Mouse (Mus musculus): Measurements from ENCODE around the gene Cabp2. TPM values are rescaled to one million over a fixed set of nuclear protein-coding genes. Genes with fewer than 3 reads are reported as not detected.

Cabp2 gene
- polyA plus RNA-seq, 1 experiment from 2014 or later = not detected

DNA sequence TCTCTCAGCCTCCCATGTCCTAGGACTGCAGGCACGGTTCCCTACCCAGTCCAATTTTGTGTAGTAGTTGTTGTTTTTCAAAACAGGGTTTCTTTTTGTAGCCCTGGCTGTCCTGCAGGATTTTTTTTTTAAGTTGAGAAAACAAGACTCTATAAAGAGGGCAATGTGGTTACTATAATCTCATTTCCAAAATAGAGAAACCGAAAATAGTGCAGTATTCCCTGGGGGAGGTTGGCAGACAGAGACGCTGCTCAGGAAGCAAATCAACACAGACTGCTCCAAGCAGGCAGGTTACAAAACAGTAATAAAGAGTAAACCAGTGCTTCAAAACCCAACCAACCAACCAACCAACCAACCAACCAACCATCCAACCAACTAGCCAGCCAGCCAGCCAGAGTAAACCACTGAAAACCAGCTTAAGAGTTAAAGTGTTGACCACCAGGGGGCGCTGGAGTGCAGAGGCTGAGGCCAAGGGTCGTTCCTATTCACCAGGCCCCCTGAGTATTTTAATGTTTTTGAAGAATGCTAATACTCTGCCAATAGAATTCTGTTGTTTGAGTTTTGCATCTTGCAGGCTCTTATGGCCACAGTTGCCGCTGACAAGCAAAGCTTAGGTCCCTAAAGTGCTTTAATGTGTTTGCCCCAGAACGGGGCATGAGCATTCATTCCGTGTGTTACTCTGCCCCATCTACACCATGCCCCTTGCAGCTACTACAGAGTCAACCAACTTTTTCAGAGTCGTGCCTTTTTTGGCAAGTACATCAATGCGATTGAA lies 29.4 kb upstream of the Cabp2 start:
- no peak overlapping the region for H3K9ac ChIP-seq (ENCODE audit: low read depth, low read length)
- ATAC-seq (replicated peaks; ENCODE audit: insufficient number of reproducible peaks, low FRiP score, low TSS enrichment) = no peak
- no peak overlapping the region for H3K4me3 ChIP-seq (ENCODE audit: low read depth, low read length)
- no peaks in the 10 kb centered on the region for H3K9me3 ChIP-seq (replicated peaks; ENCODE audit: control insufficient read depth, low read length)
- H3K27me3 ChIP-seq (ENCODE audit: control insufficient read depth, insufficient read depth, low read length) = no peaks in the 10 kb centered on the region
- no peak overlapping the region for H3K4me2 ChIP-seq
- peaks cover 11% of the 10 kb centered on the region; the same call in 1 of the 2 replicates for H3K4me1 ChIP-seq (ENCODE audit: control insufficient read depth, insufficient read depth, low read length)
- 51% methylated on average over 10 of the region's 10 CpGs for WGBS (ENCODE audit: insufficient replicate concordance)
- H3K36me3 ChIP-seq (ENCODE audit: control insufficient read depth, insufficient read depth, low read length) = no peaks in the 10 kb centered on the region
- no peak overlapping the region for H3K27ac ChIP-seq (ENCODE audit: low read depth, low read length)

- H3K27me3 ChIP-seq (ENCODE audit: control insufficient read depth, insufficient read depth, low read length) = no peaks in the 10 kb centered on the region
- no peaks in the 10 kb centered on the region for H3K36me3 ChIP-seq (ENCODE audit: control insufficient read depth, insufficient read depth, low read length)
- no peak for ATAC-seq (replicated peaks; ENCODE audit: insufficient number of reproducible peaks, low FRiP score, low TSS enrichment)
- no peak overlapping the region; the same call in 1 of the 2 replicates for H3K9ac ChIP-seq (ENCODE audit: low read depth, low read length)
- no peak overlapping the region for H3K27ac ChIP-seq (ENCODE audit: low read depth, low read length)
- no peak overlapping the region for H3K4me2 ChIP-seq
- peaks cover 11% of the 10 kb centered on the region; the same call in 1 of the 2 replicates for H3K4me1 ChIP-seq (ENCODE audit: control insufficient read depth, insufficient read depth, low read length)
- no peaks in the 10 kb centered on the region for H3K9me3 ChIP-seq (replicated peaks; ENCODE audit: control insufficient read depth, low read length)
- 75% methylated on average over 5 of the region's 5 CpGs for WGBS (ENCODE audit: insufficient replicate concordance)
- no peak overlapping the region for H3K4me3 ChIP-seq (ENCODE audit: low read depth, low read length)
Observed at GRCm38 (mm10) chr19:4052516-4053030, 28.8 kb upstream of the Cabp2 start.

GRCm38 (mm10) chr19:4054613-4055012 lies 26.8 kb upstream of the Cabp2 start:
- Histone ChIP-seq H3K27ac (ENCODE audit: low read depth, low read length) (no peak overlapping the region), H3K4me2 (no peak overlapping the region), H3K4me1 (ENCODE audit: control insufficient read depth, insufficient read depth, low read length) (peaks cover 11% of the 10 kb centered on the region; the same call in 1 of the 2 replicates), H3K9me3 (replicated peaks; ENCODE audit: control insufficient read depth, low read length) (no peaks in the 10 kb centered on the region), H3K4me3 (ENCODE audit: low read depth, low read length) (no peak overlapping the region), H3K27me3 (ENCODE audit: control insufficient read depth, insufficient read depth, low read length) (no peaks in the 10 kb centered on the region), H3K36me3 (ENCODE audit: control insufficient read depth, insufficient read depth, low read length) (no peaks in the 10 kb centered on the region), H3K9ac (ENCODE audit: low read depth, low read length) (no peak overlapping the region)
- WGBS (ENCODE audit: insufficient replicate concordance) = 81% methylated on average over 5 of the region's 5 CpGs
- no peak for ATAC-seq (replicated peaks; ENCODE audit: insufficient number of reproducible peaks, low FRiP score, low TSS enrichment)

- H3K27me3 ChIP-seq (ENCODE audit: control insufficient read depth, insufficient read depth, low read length) = no peaks in the 10 kb centered on the region
- H3K4me3 ChIP-seq (ENCODE audit: low read depth, low read length) = no peak overlapping the region
- H3K36me3 ChIP-seq (ENCODE audit: control insufficient read depth, insufficient read depth, low read length) = no peaks in the 10 kb centered on the region
- 65% methylated on average over 8 of the region's 8 CpGs for whole genome bisulfite sequencing (ENCODE audit: insufficient replicate concordance)
- no peak overlapping the region for H3K27ac ChIP-seq (ENCODE audit: low read depth, low read length)
- H3K9me3 ChIP-seq (replicated peaks; ENCODE audit: control insufficient read depth, low read length) = no peaks in the 10 kb centered on the region
- no peak overlapping the region for H3K9ac ChIP-seq (ENCODE audit: low read depth, low read length)
- H3K4me1 ChIP-seq (ENCODE audit: control insufficient read depth, insufficient read depth, low read length) = peaks cover 11% of the 10 kb centered on the region; the same call in 1 of the 2 replicates
- no peak for ATAC-seq (replicated peaks; ENCODE audit: insufficient number of reproducible peaks, low FRiP score, low TSS enrichment)
- no peak overlapping the region for H3K4me2 ChIP-seq
Observed at GRCm38 (mm10) chr19:4055216-4055946, 26.0 kb upstream of the Cabp2 start.

DNA sequence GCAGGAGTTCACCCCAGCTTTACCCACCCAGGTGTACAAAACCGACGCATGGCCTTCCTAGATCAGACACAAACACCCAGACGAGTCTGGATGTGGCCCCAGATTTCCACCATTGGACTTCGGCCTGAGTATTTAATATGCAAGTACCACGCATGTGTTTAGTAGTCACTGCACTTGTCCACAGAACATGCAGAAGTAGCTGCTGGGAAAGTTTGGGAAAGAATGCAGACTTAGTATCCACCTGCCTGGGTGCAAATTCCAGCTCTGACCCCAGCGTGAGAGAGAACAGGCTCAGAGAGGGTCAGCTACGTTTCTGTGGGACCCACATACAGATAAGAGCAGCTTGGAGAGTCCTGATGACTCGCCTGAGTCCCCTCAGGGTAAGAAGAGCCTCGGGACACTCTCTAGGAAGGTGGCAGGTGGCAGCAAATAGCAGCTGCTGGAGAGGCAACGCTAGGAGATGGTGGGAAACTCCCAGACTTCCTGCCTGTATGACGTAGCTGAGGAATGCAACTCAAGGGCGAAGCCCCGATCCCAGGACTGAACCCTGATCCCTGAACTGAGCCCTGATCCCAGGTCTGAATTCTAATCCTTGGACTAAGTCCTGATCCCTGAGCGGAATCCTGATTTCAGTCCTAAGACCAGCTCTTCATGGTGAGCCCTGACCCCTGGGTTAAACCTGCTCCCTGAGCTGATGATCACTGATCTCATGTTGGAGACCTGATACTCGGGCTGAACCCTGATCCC lies 25.3 kb upstream of the Cabp2 start:
- H3K36me3 ChIP-seq (ENCODE audit: control insufficient read depth, insufficient read depth, low read length) = no peaks in the 10 kb centered on the region
- H3K27ac ChIP-seq (ENCODE audit: low read depth, low read length) = no peak overlapping the region
- ATAC-seq (replicated peaks; ENCODE audit: insufficient number of reproducible peaks, low FRiP score, low TSS enrichment) = no peak
- H3K9ac ChIP-seq (ENCODE audit: low read depth, low read length) = no peak overlapping the region
- H3K4me2 ChIP-seq = no peak overlapping the region
- no peaks in the 10 kb centered on the region for H3K9me3 ChIP-seq (replicated peaks; ENCODE audit: control insufficient read depth, low read length)
- WGBS (ENCODE audit: insufficient replicate concordance) = 50% methylated on average over 15 of the region's 15 CpGs
- no peaks in the 10 kb centered on the region for H3K27me3 ChIP-seq (ENCODE audit: control insufficient read depth, insufficient read depth, low read length)
- peaks cover 11% of the 10 kb centered on the region; the same call in 1 of the 2 replicates for H3K4me1 ChIP-seq (ENCODE audit: control insufficient read depth, insufficient read depth, low read length)
- no peak overlapping the region for H3K4me3 ChIP-seq (ENCODE audit: low read depth, low read length)

- Histone ChIP-seq H3K4me1 (ENCODE audit: control insufficient read depth, insufficient read depth, low read length) (peaks cover 11% of the 10 kb centered on the region; the same call in 1 of the 2 replicates), H3K9ac (ENCODE audit: low read depth, low read length) (no peak overlapping the region), H3K4me3 (ENCODE audit: low read depth, low read length) (no peak overlapping the region), H3K9me3 (replicated peaks; ENCODE audit: control insufficient read depth, low read length) (no peaks in the 10 kb centered on the region), H3K36me3 (ENCODE audit: control insufficient read depth, insufficient read depth, low read length) (no peaks in the 10 kb centered on the region), H3K27ac (ENCODE audit: low read depth, low read length) (no peak overlapping the region), H3K27me3 (ENCODE audit: control insufficient read depth, insufficient read depth, low read length) (no peaks in the 10 kb centered on the region), H3K4me2 (no peak overlapping the region)
- ATAC-seq (replicated peaks; ENCODE audit: insufficient number of reproducible peaks, low FRiP score, low TSS enrichment) = no peak
- 40% methylated on average over 4 of the region's 4 CpGs for WGBS (ENCODE audit: insufficient replicate concordance)
Observed at GRCm38 (mm10) chr19:4056727-4057126, 24.7 kb upstream of the Cabp2 start.

DNA sequence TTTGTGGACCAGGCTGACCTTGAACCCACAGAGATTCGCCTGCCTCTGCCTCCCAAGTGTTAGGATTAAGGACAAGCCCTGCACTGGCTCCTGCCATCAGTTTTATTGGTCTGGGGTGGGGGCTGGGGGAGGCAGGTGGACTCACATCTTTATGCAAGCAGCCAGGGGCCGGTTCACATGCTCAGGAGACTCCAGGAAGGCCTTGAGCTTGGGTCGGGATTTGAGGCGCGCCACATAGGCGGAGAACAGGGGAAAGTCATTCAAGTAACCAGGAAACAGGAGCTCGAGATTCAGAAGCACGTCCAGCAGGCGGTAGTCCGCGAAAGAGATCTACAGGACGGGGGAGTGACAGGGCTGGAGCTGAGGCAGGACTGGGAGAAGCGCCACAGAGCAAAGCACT lies 24.0 kb upstream of the Cabp2 start:
- ATAC-seq (replicated peaks; ENCODE audit: insufficient number of reproducible peaks, low FRiP score, low TSS enrichment) = no peak
- Histone ChIP-seq H3K27me3 (ENCODE audit: control insufficient read depth, insufficient read depth, low read length) (no peaks in the 10 kb centered on the region), H3K36me3 (ENCODE audit: control insufficient read depth, insufficient read depth, low read length) (no peaks in the 10 kb centered on the region), H3K9ac (ENCODE audit: low read depth, low read length) (no peak overlapping the region), H3K9me3 (replicated peaks; ENCODE audit: control insufficient read depth, low read length) (no peaks in the 10 kb centered on the region), H3K4me2 (no peak overlapping the region), H3K27ac (ENCODE audit: low read depth, low read length) (no peak overlapping the region), H3K4me3 (ENCODE audit: low read depth, low read length) (no peak overlapping the region), H3K4me1 (ENCODE audit: control insufficient read depth, insufficient read depth, low read length) (peaks cover 11% of the 10 kb centered on the region; the same call in 1 of the 2 replicates)
- 79% methylated on average over 13 of the region's 13 CpGs for WGBS (ENCODE audit: insufficient replicate concordance)

GRCm38 (mm10) chr19:4057962-4058361 lies 23.4 kb upstream of the Cabp2 start:
- Histone ChIP-seq H3K4me1 (ENCODE audit: control insufficient read depth, insufficient read depth, low read length) (peaks cover 11% of the 10 kb centered on the region; the same call in 1 of the 2 replicates), H3K9me3 (replicated peaks; ENCODE audit: control insufficient read depth, low read length) (no peaks in the 10 kb centered on the region), H3K4me3 (ENCODE audit: low read depth, low read length) (no peak overlapping the region), H3K9ac (ENCODE audit: low read depth, low read length) (no peak overlapping the region), H3K27ac (ENCODE audit: low read depth, low read length) (no peak overlapping the region), H3K27me3 (ENCODE audit: control insufficient read depth, insufficient read depth, low read length) (no peaks in the 10 kb centered on the region), H3K36me3 (ENCODE audit: control insufficient read depth, insufficient read depth, low read length) (no peaks in the 10 kb centered on the region), H3K4me2 (no peak overlapping the region)
- WGBS (ENCODE audit: insufficient replicate concordance) = 86% methylated on average over 7 of the region's 7 CpGs
- no peak for ATAC-seq (replicated peaks; ENCODE audit: insufficient number of reproducible peaks, low FRiP score, low TSS enrichment)
